Mouse (Mus musculus) spleen, postnatal 4 days (tissue): ENCODE data around the gene Epb41.

Experiments used
- DNase-seq, 2 experiments: peaks; one replicate each; pipeline ENCODE4 v3.0.0; 2022; ENCODE audit warnings: low spot score in 2 of 2

Gene Epb41

GRCm38 (mm10) chr4:132011619-132012018 is 63.5 kb downstream of the Epb41 start:
- no peak for DNase-seq

- no peak for DNase-seq
Measured at GRCm38 (mm10) chr4:132010416-132010815, 64.7 kb downstream of the Epb41 start.

DNA sequence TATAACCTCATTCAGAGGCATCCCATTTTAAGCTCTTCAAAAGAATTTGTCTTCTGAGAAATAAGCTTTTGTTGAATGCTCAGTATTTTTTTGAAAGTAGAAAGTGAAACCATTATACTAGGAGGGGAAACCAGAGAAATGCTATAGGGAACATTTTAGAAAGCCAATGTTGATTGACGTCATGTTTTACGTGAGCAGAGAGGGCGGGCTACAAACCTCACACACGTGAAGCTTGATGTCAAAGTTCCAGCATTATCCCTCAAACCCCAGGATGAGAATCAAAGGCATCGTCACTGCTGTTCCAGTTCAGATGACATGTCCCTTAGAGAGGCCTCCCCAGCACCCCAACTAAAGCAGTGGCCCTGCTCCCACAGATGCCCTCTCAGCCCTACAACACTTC is 66.9 kb downstream of the Epb41 start:
- no peak for DNase-seq

DNA sequence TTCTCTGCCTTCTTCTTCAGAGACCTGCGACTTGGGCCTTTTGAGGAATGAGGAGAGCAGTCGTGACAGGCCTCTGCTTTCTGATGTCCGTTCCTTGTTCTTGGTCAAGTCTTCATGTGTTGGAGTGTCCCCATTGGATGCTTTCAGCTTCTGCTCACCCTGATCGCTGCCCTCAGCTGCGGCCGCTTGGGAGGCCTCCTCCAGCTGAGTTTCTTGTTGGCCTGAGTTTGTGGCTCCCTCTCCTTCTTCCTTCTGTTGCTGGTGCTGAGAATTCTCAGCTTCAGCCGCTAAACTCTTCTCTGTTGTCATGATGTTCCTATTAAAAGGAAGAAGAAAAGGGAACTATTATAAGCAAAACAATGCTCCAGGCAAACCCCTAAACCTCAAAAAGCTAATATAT is 68.0 kb downstream of the Epb41 start:
- no peak for DNase-seq

DNA sequence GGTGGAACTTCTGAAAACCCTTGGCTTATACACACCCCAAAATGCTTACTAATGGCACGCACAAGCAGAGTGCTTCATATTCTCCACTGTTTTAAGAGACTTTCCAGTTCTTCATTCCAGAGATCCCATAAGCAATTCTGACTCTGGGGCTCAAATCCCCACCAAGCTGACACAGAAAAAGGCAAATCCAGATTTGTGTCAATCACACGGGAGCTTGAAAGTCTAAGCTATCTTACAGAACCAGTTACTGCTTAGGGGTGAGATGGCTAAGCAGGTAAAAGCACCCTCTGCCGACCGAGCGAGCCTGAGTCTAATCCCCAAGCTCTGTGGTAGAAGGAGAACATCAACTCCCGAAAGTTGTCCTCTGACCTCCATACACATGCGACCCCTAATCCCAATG is 76.5 kb downstream of the Epb41 start:
- no peak for DNase-seq

GRCm38 (mm10) chr4:131997476-131997875 is 77.6 kb downstream of the Epb41 start:
- DNase-seq, result no peak

DNA sequence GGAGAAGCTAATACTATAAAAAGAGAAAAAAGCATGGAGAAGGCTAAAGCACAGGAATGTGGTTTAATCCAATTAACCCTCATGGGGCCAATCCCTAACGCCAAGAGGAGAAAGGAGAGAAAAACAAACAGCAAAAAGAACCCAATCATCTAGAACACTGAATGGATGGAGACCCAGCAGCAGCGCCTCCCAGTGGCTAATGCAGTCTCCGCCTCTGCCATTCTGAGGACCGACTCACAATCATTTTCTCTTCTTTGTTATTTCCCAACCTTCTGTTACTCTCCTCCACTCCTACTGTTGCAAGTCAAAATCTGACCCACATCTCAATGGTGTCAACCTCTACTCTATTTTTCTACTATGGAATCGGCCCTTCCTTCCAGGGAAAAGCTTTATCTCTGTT is 78.1 kb downstream of the Epb41 start:
- DNase-seq, result peak in 1 of 2 experiments; percentile 13

GRCm38 (mm10) chr4:131993792-131994191 is 81.3 kb downstream of the Epb41 start:
- DNase-seq, result no peak

DNA sequence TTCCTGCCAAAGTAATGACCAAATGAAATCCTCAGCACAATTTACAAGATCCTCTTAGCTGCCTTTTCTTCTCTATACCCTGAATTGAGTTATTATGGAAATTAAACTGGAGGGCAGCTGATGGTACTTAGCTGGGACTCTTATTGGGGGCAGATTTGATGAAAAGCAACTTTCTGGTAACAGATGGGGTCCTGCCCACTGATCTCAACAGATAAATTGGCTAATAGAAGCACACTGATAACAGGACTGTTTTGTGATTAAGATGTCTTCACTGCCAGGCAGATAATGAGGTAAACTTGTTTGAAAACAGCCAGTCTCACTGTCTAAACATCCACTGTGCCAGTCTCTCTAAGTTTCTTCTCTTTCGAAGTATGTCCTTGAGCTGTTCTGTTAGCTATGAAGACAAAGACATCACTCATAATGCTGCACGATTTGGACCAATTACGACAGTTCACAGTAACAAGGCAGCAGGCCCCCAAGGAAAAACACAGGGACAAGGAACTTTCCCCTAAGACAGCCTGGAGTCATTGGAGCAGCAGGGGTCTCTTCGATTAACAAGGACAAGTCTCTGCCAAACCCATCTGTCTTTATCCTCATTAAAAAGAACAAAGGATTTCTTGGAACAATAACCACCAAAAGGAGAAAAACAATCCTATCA is 92.1 kb downstream of the Epb41 start:
- no peak for DNase-seq

DNA sequence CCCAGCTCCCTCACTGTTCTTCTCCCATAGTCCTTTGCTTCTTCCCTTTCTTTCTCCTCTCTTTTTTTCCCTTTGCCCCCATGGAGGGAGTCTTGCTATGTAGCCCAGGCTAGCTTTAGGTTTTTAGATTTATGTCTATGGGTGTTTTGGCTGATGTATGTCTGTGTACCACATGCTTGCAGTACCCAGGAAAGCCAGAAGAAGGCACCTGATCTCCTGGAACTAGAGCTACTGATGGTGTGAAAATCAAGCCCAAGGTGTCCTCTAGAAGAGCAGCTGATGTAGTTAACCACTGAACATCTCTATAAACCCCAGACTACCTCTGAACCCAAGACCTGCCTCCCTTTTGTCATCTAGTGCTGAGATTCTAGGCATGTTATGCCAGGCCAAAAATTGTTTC is 93.4 kb downstream of the Epb41 start:
- no peak for DNase-seq

DNA sequence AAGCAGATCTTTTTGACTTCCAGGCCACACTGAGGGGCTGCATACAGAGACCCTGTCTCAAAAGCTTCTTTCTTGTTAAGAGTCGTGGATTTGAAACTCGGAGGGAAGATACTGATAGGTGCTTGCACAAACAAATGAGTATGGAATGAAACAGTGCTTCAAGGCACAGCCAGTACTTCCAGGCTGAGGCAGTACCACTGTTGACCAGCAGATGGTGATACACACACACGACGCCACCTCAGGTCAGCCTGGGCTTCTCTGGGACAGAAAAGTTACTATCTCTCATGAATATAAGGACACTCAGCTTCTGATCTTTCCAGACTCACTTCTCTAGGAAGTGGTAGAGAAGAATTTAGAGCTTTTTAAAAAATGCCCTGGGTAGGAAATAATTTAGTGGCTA is 97.9 kb downstream of the Epb41 start:
- DNase-seq, result peak; percentile 78 to 90

DNA sequence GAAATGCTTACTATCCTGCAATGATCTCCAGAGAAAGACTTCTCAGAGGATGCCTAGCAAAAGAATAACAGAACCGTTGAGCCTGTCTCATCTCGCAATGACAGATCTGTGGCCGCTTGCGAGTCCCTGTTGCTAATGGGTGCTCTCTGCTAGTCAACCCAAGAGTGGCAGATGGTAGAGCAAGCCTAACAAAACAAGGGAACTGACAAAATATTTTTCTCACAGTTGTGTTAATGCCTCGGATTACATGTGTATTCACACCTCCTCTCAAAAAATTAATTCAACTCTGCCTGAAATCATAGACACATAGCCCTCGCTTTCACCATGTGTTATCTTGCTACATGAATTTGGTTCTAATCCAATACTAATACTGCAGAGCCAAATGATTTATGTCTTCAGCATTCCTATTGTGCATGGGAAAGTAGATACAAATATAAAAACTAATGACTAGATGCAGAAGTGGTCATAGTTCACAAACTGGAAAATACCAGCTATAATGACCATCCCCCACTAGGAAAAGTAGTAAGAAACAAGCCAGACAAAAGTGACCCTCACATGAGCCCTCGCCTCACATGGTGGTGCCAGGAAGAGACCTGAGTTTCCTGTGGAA is 104.8 kb downstream of the Epb41 start:
- DNase-seq, result no peak

- DNase-seq, result no peak
Measured at GRCm38 (mm10) chr4:131968873-131969272, 106.2 kb downstream of the Epb41 start.

- DNase-seq, result no peak
Measured at GRCm38 (mm10) chr4:131957161-131957560, 118.0 kb downstream of the Epb41 start.

DNA sequence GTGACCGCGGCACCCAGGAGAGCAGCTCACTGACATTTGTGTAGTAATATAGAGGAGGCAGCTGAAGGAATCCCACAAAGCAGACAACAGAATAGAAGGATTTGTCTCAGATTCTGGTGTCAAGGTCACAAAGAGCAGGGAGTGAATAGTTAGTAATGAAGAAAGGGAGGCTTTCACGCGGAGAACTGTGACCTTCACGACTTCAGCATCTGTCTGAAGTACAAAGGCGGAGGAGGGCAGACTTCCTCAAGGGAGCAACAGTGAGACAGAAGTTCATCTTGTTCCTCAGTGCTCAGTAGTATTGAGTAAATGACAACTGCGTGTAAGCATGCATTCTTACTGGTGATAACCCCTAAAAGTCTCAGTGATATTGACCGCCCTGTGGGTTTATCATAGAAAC is 124.5 kb downstream of the Epb41 start:
- DNase-seq, result no peak

DNA sequence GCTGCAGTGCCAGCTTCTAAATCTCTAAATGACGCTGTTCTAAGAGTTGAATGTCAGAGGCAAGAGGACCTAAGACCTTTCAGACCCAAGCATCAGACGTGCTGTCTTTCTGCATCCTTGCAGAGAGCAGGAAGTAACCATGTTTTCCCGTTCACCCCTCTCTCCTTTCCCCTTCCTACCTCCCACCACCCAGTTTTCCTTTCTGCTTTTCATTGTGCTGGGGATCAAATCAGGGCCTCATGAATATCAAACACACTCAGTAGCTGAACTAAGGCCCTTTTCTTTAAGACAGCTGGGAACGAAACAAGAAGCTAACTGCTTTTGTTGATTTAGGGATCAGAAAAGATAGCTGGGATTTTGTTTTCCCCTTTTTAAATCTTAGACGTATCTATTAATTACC is 125.2 kb downstream of the Epb41 start:
- DNase-seq, result no peak

DNA sequence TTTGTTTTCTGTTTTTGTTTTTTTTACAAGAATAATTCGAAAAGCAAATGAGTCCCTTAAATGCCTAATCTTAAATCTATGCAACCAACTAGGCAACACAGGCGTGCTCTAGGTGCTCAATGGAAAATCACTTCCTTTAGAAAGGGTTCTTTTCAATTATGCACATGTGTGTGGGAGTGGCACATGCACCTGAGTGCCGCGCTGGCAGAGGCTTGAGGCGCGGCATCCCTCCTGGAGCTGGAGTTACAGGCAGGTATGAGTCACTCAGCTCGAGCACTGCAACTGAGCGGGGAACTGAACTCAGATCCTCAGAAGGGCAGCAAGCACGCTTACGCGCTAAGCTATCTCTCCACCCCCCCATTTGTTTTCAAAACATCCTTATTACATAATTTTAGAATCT is 127.3 kb downstream of the Epb41 start:
- no peak for DNase-seq

- DNase-seq, result no peak
Measured at GRCm38 (mm10) chr4:131940846-131941245, 134.3 kb downstream of the Epb41 start.

DNA sequence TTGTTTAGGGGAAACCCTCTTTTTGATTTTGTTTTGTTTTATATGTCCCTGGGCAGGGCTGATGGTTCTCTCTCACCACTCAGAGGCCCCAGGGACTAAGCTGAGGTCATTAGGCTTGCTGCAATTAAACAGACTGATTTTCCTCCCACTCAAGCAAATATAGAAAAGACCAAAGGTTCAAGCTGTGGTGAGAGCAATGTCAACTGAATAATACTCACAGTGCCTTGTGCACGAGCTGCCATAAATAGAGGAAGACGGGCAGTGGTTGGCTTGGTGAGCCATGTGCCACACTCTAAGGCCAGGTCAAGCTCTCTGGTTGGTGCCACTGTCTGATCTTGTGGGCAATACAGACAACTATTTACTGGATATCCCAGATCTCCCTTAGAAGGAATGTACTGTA is 135.7 kb downstream of the Epb41 start:
- no peak for DNase-seq

DNA sequence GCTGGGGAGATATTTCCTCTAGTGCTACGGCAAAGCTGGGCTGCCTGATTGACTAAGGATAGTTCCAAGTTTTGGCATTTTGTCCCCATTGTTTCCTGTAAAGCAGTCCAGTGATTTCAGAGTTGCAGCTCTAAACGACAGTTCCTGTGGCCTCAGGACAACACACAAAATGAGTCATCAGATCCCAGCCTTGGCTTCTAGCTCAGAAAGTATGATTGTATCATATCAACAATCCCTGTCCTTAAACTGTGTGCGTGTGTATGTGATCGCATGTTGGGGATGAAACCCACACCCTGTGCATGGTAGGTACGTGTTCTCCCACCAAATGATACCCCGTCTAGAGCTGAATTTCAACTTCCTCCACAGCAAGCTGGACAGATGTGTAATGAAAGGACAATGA is 146.0 kb downstream of the Epb41 start:
- no peak for DNase-seq

- DNase-seq, result no peak
Measured at GRCm38 (mm10) chr4:131924096-131924810, 150.9 kb downstream of the Epb41 start.

- DNase-seq, result no peak
Measured at GRCm38 (mm10) chr4:131922404-131922803, 152.7 kb downstream of the Epb41 start.
